Mouse (Mus musculus): ENCODE data around the gene G430095P16Rik.
A peak's percentile ranks its signal among the peaks of the same experiment; 100 is the strongest.

G430095P16Rik gene

DNA sequence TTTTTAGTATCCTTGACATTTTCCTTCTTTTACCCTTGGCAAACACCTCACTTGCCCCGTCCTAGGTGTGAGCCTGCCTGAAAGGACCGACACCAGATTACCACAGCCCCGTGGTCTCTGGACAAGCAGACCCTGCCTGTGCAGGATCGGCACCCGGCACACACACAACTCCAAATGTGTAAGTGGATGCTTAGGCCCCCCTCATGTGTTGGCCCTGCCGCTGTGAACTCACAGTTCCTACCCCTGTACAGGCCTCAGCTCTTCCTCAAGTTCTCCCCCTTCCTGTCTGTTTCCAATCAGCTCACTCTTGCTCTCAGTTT lies 317 bp upstream of the G430095P16Rik start:
- no peak for DNase-seq (ENCODE audit: low spot score in 2 of 2)

DNA sequence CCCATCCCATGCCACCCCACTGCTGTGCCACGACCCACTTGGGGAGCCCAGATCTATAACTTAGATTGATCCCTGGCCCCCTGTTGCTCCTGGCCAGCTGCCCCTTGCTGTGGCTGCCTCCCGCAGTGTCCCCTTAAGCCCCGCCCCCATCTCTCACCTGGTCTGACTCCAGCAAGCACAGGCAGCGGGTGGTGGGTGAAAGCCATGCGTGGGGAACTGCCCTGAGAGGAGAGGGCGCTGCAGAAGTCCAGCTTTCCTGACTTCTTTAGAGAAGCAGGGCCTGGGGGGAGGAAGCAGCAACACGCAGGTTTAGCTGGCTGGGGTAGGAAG lies 729 bp downstream of the G430095P16Rik start:
- DNase-seq (ENCODE audit: low spot score in 2 of 2), result no peak

DNA sequence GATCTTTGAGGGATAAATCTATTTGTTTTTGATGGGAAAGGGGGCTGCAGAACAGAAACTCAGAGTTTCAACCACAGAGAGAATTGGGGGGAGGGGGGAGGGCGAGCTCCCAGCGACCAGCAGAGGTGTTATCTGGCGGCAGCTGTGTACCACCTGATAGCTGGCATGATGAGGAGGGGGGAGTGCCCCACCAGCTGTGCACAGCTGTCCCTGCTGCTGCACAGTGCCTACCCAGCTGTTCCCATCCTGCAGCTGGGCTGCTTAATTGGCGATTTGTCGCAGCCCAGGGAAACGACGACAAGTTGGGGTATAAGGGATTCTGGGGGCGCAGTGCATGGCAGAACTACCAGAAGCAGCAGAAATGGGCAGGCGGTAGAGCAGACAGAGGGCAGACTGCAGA lies 1.9 kb downstream of the G430095P16Rik start:
- DNase-seq (ENCODE audit: low spot score in 2 of 2), result no peak

DNA sequence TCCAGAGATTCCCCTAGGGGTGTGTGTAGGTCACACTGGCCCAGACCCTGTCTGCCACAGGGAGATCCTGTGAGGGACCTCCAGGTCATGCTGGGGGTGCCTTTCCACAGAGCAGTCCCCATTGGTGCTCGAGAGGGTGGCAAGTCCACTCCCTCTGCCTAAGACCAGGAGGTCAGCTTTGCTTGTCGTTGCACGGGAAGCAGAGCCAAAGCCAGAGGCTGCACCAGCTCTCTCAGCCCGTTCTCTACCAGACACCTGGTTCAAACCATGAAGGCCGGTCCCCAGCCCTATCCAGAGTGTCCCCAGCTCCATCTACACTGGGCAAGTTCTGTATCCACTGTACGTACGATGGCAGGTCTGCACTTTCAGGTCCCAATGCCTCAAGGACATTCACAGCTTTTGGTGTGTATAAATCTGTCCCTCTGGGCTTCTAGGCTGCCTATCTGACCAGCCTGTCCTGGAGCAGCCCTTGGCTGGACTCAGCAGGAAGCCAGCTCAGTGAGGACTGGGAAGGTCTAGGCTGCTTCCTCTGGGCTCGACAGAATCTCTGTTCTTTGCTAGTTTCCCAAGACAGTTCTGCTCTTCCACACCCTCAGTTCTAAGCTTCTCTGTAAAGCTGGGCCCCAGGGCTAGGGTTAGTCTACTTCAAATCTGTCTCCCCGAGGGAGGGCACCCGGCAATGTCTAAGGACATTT lies 2.6 kb downstream of the G430095P16Rik start:
- no peak for DNase-seq (ENCODE audit: low spot score in 2 of 2)

DNA sequence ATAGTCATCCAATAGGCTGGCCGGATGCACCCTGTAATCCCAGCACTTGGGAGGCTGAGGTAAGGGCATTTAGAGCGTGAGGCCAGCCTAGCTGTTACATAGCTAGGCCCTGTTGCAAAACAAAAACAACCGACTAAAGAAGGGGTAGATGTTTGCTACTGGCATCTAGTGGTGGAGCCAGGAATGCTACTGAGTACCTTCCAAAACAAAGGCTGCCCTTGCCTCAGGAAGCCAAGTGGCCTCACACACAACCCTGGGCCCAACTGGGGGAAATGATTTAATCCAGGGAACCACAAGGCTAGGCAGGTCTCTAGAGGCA lies 3.1 kb downstream of the G430095P16Rik start:
- peak in 1 of 2 experiments; percentile 36 for DNase-seq (ENCODE audit: low spot score in 2 of 2)

DNA sequence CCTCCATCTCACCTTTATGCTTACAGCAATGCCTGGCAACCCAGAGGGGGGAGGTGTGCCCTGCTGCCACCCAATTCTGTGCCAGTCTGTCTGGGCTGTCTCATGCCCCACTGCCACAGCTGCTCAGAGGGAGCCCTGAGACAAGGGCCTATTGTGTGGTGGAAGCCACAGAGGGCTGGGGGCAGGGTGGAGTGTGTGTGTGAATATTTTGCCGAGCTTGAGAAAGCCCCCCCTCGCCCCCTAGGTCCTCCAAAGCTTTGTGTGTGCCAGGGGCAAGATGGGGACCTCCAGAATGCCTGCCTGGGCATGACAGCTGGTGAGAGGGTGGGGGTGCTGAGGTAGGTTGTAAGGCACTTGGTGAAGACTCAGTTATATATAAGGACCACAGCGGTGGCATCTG lies 5.7 kb downstream of the G430095P16Rik start:
- DNase-seq (ENCODE audit: low spot score in 2 of 2), result no peak

DNA sequence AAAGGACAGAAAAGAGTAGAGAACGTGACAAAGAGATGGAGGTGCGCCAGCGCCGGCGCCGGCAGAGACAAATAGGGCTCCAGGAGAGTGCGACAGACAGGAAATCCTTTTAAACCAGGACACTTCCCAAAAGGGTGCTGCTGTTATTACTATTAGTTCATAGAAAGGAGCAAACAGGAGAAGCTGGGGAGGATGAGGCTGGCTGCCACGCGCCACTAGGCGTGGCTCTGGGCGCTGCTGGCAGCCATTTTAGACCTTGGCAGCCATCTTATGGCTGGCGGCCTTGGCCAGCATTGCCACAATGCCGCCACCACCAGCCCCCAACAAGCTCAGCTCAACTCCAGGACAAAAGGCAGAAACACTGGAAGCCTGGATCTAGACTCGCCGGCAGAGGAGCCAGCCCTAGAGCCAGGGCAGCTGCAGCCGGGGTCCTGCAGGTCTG lies 7.1 kb downstream of the G430095P16Rik start:
- no peak for DNase-seq (ENCODE audit: low spot score in 2 of 2)

DNA sequence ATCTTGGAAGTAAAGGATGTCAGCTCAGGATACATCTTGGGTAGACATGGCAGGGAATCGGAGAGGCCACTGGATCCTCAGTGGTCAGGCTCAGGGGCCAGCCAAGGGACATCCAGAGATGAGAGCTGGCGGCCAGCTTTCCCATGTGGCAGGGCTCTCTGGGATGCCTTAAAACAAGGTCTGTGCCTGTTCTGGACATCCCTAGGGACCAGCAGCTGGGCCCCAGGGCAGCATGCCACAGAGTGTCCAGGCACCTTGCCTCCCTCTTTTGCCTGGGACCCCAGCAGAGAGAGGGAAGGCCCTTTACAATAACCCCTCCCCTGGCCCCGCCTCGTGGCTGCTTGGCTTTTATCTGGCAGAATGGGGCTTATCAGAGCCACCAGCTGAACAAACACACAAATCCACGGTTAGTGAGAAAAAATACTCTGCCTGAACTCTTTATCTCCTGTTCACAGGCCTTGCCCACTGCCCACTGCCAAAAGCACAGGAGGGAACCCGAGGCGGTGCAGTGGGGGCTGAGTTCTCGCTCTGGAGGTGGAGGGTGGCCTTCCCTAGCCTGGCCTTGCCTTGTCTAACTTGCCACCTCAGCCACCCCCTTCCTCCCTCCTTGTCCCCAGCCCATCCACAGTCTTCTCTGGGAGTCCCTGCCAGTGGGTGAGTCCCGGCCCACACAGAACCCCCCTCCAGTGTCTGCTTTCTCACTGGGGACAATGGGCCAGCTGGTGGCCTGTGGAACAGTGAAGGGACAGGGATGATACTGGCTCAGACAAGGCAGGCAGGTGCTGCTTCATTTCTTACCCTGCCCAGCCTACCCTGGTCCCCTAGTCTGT lies 7.9 kb downstream of the G430095P16Rik start:
- no peak for DNase-seq (ENCODE audit: low spot score in 2 of 2)

DNA sequence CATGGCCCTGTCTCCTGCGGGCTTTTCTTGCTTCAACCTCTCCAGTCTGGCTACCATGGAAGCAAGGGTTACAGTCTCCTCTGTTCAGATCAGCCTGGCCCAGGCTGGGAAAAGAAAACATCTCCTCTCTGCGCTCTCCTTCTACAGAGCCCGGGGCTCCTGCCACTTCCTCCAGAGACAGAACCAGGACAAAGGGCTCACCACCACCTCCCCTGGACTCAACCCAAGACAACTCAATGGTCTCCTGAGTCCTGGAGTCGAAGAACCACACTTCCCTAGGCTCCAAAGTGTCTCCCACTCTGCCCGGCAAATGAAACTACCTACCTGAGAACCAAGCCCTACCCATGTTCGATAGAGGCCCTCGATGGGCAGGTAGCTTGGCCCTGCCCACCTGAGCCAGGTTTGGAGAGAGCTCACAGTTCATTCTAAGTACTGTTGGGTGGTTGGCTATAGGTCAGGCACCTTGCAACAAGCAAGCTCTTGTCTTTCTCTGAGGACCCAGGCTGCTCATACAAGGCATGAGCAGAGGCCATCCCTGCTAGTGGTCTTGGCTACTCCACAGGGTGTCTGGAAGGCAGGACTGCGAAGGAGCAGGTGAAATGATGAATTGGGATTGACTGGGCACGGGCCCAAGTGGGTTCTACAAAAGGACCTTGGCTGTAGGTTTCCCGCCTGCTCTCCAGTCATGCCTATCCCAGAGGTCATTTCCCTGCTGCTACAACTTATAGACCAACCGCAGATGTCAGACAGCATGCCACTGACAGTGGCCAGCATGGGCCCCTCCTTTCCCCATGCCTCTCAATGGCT lies 8.8 kb downstream of the G430095P16Rik start:
- no peak for DNase-seq (ENCODE audit: low spot score in 2 of 2)

DNA sequence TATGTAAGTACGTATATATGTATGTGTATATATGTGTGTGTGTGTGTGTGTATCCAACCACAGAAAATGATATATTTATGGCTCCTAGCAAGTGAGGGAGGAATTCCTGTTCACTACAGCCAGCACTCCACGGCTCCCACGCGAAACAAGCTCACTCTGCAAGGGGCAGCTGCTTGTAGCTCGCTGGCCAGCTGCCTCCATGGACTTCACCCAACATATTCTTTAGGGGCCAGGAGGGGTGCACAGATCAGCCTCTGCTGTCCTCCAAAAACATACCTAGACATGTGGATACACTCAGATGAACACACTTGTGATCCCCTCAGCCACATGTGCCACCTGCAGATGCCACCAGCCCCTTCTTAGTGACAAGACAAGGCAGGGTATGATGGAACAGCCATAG lies 9.7 kb downstream of the G430095P16Rik start:
- no peak for DNase-seq (ENCODE audit: low spot score in 2 of 2)

DNA sequence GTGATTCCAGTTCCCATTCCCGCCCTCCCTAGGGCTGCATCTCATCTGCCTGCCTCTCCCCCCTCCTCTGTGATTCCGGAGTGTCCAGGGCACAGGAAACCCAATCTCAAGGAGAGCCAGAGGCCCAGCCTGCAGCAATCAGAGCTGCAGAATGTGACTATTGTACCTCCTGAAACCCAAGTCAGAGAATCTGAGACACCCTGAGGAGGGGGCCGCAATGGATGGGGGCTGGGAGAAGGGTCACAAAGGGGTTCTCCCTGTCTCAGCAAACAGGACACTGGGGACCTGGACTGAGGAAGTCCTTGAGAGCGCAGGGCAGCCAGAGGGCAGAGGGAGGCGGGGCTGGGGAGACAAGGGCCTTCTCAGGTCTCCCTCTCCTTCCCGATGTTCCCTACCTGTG lies 10.2 kb downstream of the G430095P16Rik start:
- DNase-seq (ENCODE audit: low spot score in 2 of 2), result no peak

DNA sequence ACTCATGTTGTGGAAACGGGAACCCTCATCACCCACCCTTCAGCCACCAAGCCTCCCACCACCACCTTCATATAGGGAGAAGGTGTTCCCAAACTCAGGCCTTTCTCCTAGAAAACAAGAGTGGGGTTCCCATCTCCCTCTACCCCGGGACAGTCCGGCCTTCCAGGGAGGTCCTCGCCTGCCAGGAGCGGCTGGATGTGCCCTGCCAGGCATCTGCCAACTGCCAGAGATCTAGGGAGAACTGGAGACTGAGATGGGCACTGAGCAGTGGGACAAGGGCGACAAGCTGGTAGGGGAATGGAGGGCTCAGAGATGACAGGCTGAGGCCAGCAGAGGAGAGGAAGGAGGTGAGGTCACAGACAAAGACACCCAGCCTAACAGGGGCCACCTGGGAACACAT lies 11.2 kb downstream of the G430095P16Rik start:
- DNase-seq (ENCODE audit: low spot score in 2 of 2), result no peak

DNA sequence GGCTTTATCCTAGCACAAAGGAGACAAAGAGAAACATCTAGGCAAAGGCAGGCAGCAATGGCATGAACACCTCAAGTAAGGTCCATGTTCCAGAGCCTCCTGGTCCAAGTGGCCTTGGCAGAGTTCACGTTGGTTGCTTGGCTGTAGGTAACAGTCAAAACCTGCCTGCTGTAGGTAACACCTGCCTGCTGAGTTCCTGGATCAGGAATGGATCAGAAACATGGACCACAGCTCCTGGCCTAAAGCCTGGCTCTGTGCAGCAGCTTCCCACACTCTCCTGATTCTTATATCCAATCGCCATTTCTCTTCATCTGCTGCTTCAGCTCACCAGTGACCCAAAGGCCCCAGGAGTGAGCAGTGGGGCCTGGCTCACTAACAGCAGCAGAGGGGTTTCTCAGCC lies 11.9 kb downstream of the G430095P16Rik start:
- DNase-seq (ENCODE audit: low spot score in 2 of 2), result no peak

DNA sequence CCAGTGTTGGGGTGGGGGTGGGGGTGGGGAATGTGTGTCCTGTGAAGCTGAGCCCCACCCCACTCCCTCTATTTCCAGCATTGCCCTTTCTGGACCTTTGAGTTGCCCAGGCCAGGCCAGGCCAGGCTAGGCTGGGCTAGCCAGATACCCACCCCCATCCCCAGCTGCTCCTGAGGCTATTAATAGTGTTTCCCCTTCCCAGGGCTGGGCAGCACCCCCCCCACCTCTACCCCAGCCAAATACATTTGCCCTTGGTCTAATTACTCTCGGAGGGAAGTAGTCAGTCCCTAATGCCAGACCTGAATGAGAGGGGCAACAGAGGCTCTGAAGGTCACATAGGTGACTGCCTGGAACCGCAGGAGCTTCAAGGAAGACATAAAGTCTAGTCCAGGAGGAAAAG lies 12.8 kb downstream of the G430095P16Rik start:
- no peak for DNase-seq (ENCODE audit: low spot score in 2 of 2)

DNA sequence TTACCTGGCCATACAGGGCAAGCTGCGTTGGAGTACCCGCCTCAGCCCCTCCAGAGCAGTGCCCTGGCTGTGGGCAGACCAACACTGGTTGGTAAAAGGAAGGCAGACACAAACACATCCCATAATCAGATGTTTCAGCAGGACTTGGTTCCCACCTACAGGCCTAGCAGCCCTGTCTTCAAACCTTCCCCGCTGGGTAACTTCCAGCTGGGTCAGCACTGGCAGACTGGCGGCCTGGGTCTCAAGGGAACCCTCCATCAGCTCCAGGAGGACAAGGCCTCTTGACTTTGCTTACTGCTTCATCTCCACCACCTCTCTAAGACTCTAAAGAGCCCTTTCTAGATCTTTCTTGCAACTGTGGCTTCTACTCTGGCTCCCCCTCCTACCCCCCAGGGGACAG lies 13.7 kb downstream of the G430095P16Rik start:
- DNase-seq (ENCODE audit: low spot score in 2 of 2), result no peak

DNA sequence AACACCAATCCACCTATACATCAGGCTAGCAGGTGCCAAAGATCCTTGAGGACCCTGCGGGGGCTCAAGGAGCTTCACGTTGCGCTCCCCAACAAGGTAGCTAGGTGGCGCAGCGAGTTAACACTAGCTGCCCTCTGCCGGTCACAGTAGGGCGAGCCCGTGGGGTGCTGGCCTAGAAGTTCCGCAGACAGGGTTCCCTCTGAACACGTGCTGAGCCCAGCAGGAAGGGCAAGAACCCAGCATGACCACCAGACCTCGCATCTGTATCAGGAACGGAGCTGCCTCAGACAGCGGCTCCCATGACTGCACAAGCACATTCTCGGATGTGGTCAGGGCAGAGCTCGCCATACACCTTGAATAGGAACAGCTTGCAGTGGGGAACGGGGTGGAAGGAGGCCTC lies 14.8 kb downstream of the G430095P16Rik start:
- peak; percentile 59 to 76 for DNase-seq (ENCODE audit: low spot score in 2 of 2)

DNA sequence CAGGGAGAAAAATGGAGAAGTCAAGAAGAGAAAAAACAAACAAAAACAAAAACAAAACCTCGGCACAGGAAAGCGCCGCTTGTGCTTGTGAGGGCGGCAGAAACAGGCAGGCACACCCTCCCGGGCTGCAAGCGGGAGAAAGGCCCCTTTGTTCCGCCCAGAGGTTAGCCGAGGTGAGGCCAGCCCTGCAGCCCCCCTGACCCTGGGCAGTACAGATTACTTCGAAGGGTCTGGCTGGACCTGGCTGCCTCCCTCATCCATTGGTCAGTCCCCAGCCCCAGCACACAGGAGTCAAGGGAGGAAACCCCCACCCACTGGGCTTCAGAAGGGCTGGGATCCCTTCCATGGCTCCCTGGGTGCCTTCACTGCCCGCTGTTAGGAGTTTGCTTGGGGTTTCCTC lies 15.5 kb downstream of the G430095P16Rik start:
- no peak for DNase-seq (ENCODE audit: low spot score in 2 of 2)

DNA sequence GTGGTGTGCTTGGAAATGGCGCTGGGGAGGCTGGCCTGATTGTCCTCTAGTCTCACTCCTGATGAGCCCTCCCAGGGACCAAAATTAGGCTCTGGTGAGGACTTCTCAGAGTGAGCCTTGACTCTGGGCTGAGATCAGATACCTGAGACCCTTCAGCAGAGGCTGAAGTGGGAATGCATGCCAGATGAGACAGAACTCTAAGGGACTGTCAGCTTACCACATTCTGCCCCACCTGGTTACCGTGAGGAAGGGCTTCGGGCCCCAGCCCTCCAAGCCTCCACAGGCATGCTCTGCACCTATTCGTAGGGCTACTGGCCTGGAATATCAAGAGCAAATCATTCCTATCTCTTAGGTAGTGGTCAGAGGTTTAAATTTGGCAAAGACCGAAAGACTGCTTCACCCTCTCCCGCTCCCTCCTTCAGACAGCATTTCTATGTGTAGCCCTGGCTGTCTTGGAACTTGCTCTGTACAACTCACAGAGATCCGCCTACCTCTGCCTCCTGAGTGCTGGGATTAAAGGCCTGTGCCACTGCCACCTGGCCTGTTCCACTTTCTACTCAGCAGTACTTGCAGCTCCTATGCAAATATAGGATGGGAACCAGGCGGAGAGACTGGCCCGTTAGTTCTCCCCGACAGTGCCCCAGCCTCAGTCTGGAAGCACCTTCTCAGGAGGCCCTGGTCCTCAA lies 16.1 kb downstream of the G430095P16Rik start:
- DNase-seq (ENCODE audit: low spot score in 2 of 2), result no peak

DNA sequence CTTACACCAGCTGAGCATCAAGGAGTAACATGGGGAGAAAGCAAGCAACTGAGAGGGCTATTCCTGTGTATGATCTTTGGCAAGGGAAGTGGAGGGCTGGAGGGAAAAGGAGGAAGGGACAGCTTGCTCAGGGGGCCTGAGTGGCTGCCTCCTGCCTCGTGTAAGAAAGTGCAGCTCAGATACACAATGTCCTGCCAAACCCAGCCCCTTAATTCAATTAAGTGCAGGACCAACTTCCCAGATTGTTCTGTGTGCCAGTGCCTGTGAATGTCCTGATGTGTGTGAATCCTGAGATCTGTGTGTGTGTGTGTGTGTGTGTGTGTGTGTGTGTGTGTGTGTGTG lies 16.6 kb downstream of the G430095P16Rik start:
- DNase-seq (ENCODE audit: low spot score in 2 of 2), result no peak

DNA sequence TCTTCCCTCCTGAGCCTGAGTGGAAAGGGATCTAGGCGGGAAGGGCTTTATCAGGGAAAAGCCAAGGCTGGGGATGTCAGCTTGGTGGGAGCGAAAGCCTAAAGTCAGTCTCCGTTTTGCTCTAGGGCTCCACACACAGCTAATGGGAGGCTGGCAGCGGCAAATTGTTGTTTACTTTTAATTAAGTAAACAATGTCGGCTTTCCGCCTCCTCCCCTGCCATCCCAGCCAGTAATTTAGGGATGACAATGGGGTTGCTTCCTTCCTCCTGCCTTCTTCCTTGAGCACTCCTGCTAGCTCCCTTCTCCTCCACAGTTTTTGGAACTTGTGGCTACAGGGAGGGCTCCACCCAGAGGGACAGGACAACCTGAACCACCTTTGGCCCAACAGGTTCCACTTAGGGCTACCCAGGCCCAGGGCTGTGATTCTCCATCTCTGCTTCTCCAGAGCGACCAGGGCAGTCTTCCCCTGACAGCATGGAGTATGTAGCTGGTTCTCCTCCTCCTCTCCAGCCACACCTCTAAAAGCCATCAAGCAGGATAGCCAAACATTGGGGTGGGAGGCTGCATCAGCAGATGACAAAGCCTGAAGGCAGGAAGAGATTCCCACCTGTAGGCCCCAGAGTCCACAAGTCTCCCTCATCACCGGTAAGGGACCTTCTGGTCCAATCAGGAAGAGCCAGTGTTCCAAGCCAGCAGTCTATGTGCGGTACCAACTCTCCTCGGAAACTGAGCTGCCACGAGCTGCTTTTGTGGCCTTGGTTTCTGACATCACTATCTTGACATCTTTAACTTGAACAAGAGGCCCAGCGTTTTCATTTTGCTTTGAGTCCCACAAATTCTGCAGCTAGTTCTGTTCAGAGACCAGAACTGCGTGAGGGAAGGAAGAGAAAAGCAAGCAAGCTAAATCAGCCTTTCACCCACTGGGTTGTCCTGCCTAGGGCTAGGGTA lies 18.4 kb downstream of the G430095P16Rik start:
- DNase-seq (ENCODE audit: low spot score in 2 of 2), result no peak
